Mouse (Mus musculus) hindbrain, embryonic 10.5 days (tissue): ENCODE results near the gene Nrxn1. TPM values are rescaled to one million over a fixed set of nuclear protein-coding genes. Genes with fewer than 3 reads are reported as not detected.
"Not testable (repeated sequence)": the region's sequence is repeated elsewhere in the genome, so short reads cannot be mapped to it uniquely, and the experiment has no call there.

Experiments
- DNase-seq: peaks from one replicate; pipeline ENCODE4 v3.0.0-alpha.2; 2017; ENCODE audit warnings: low spot score
- H3K27ac ChIP-seq: fragments of 300-500 bp; sonication (generic); 2 replicates; pipeline ENCODE4 v1.5.1; 2016; ENCODE audit warnings: mild to moderate bottlenecking, moderate library complexity
- H3K27me3 ChIP-seq: fragments of 300-500 bp; sonication (generic); 2 replicates; pipeline ENCODE4 v1.6.1; 2016; ENCODE audit warnings: mild to moderate bottlenecking; ENCODE audit not compliant: poor library complexity, insufficient read depth, severe bottlenecking
- H3K36me3 ChIP-seq: fragments of 300-500 bp; sonication (generic); 2 replicates; pipeline ENCODE4 v1.6.1; 2016; ENCODE audit warnings: mild to moderate bottlenecking, moderate library complexity
- H3K4me1 ChIP-seq: fragments of 300-500 bp; sonication (generic); replicated peaks from 2 replicates; pipeline ENCODE4 v1.6.1; 2016; ENCODE audit warnings: mild to moderate bottlenecking
- H3K4me3 ChIP-seq: fragments of 300-500 bp; sonication (generic); 2 replicates; pipeline ENCODE4 v1.5.1; 2016; ENCODE audit warnings: mild to moderate bottlenecking, moderate library complexity
- H3K9me3 ChIP-seq: fragments of 300-500 bp; sonication (generic); 2 replicates; pipeline ENCODE4 v1.6.1; 2016; ENCODE audit warnings: mild to moderate bottlenecking, moderate library complexity
- WGBS: fragments of 180-500 bp; shearing (Covaris S2); methylation state at CpG from one replicate; pipeline ENCODE4 v1.1.7; 2016; 5-methylcytosine and 5-hydroxymethylcytosine counted together
- polyA plus RNA-seq: library from polyadenylated mRNA; unstranded; fragments of >200 nt; fragmentation: Nextera tagmentation; extraction: Ambion mirVana; gene quantifications from 2 replicates; pipeline ENCODE4 v1.2.1, GENCODE M21; 2016

Gene Nrxn1
- polyA plus RNA-seq, 1 experiment from 2014 or later = 15.4 TPM

DNA sequence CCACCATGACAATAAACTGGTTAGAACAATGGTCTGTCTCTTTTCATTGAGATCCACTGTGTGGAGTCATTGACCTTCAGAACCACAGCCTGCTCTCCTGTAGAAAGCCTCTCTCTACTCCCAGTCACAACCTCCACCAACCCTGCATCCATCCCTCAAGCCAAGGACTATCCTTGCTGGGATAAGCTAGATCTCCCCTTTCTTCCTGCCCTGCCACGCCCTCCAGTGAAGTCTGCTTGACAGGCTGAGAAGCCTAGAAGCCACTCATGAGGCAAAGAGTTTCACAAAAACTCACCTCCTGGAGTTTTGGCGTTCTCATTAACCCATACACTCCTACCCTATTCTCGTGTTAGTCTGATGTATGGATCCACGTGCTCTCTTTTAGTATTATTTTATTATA is 821.7 kb downstream of the Nrxn1 start:
- 22% methylated on average over 4 of the region's 4 CpGs for WGBS
- no peak for DNase-seq
- no peak overlapping the region for H3K27ac ChIP-seq
- H3K27me3 ChIP-seq = no peaks in the 10 kb centered on the region
- H3K4me3 ChIP-seq = no peak overlapping the region
- no peaks in the 10 kb centered on the region for H3K4me1 ChIP-seq
- no peaks in the 10 kb centered on the region for H3K9me3 ChIP-seq
- H3K36me3 ChIP-seq = no peaks in the 10 kb centered on the region

DNA sequence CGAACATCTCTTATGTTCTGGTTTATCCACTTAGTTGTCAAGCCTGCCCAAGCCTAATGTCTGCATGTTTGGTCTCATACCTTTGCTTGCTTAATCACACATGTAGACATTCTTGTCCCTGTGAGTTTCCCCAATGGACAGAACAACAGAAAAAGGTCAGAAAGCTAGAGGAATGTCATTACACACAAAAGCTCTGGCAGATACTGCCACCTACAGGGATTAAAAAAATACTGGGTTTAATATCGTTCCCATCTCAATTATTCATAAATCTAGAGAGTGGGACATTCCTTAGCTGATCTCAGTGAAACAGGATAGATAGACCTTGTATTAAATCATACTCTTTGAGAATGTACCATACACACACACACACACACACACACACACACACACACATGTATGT is 823.7 kb downstream of the Nrxn1 start:
- no peaks in the 10 kb centered on the region for H3K27me3 ChIP-seq
- no peak overlapping the region for H3K4me3 ChIP-seq
- H3K4me1 ChIP-seq = no peaks in the 10 kb centered on the region
- no peak for DNase-seq
- no peaks in the 10 kb centered on the region for H3K9me3 ChIP-seq
- WGBS = 83% methylated on average over 2 of the region's 2 CpGs
- no peaks in the 10 kb centered on the region for H3K36me3 ChIP-seq
- H3K27ac ChIP-seq = no peak overlapping the region

GRCm38 (mm10) chr17:90253451-90254131 is 839.3 kb downstream of the Nrxn1 start:
- 67% methylated on average over 5 of the region's 5 CpGs for WGBS
- Histone ChIP-seq H3K27me3 (no peaks in the 10 kb centered on the region), H3K9me3 (no peaks in the 10 kb centered on the region), H3K36me3 (no peaks in the 10 kb centered on the region), H3K27ac (no peak overlapping the region), H3K4me1 (0 out of 2 replicates have a peak, but pooled peaks cover 8% of the 10 kb centered on the region), H3K4me3 (no peak overlapping the region)
- DNase-seq = no peak

- Histone ChIP-seq H3K4me1 (0 out of 2 replicates have a peak, but pooled peaks cover 8% of the 10 kb centered on the region), H3K36me3 (no peaks in the 10 kb centered on the region), H3K9me3 (no peaks in the 10 kb centered on the region), H3K4me3 (no peak overlapping the region), H3K27ac (no peak overlapping the region), H3K27me3 (no peaks in the 10 kb centered on the region)
- 79% methylated on average over 1 of the region's 1 CpGs for WGBS
- no peak for DNase-seq
Observed at GRCm38 (mm10) chr17:90252196-90252595, 840.7 kb downstream of the Nrxn1 start.

GRCm38 (mm10) chr17:90247071-90247849 is 845.6 kb downstream of the Nrxn1 start:
- no peak overlapping the region for H3K4me3 ChIP-seq
- WGBS = 90% methylated on average over 7 of the region's 7 CpGs
- H3K27ac ChIP-seq = no peak overlapping the region
- H3K4me1 ChIP-seq = 0 out of 2 replicates have a peak, but pooled peaks cover 3% of the 10 kb centered on the region
- no peaks in the 10 kb centered on the region for H3K36me3 ChIP-seq
- no peak for DNase-seq
- H3K27me3 ChIP-seq = no peaks in the 10 kb centered on the region
- H3K9me3 ChIP-seq = no peaks in the 10 kb centered on the region

GRCm38 (mm10) chr17:90244339-90244738 is 848.5 kb downstream of the Nrxn1 start:
- H3K9me3 ChIP-seq = no peaks in the 10 kb centered on the region
- H3K4me3 ChIP-seq = no peak overlapping the region
- no peak for DNase-seq
- no peak overlapping the region for H3K27ac ChIP-seq
- no peaks in the 10 kb centered on the region for H3K27me3 ChIP-seq
- 52% methylated on average over 2 of the region's 2 CpGs for WGBS
- no peaks in the 10 kb centered on the region for H3K36me3 ChIP-seq
- no peaks in the 10 kb centered on the region for H3K4me1 ChIP-seq

GRCm38 (mm10) chr17:90238964-90239363 is 853.9 kb downstream of the Nrxn1 start:
- no peak overlapping the region for H3K27ac ChIP-seq
- no peak overlapping the region for H3K4me3 ChIP-seq
- no peaks in the 10 kb centered on the region for H3K9me3 ChIP-seq
- no peaks in the 10 kb centered on the region for H3K36me3 ChIP-seq
- DNase-seq = no peak
- H3K4me1 ChIP-seq = no peaks in the 10 kb centered on the region
- WGBS = 85% methylated on average over 3 of the region's 3 CpGs
- no peaks in the 10 kb centered on the region for H3K27me3 ChIP-seq

DNA sequence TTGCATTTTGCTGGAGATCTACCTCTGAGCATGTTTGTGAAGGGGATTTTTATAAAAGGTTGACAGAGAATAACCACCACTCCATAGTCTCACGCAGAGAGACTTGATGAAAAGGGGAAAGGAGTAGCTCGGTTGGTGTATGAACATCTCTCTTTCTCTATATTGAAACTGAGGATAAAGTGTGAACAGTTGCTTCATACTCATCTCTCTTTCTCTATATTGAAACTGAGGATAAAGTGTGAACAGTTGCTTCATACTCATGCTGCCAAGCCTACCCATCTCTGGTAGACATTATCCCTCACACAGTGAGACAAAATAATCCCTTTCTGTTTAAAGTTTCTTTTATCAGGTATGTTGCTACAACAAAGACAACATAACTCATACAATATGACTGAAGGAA is 854.4 kb downstream of the Nrxn1 start:
- H3K27ac ChIP-seq = no peak overlapping the region
- no peaks in the 10 kb centered on the region for H3K9me3 ChIP-seq
- H3K36me3 ChIP-seq = no peaks in the 10 kb centered on the region
- H3K27me3 ChIP-seq = no peaks in the 10 kb centered on the region
- no peak for DNase-seq
- H3K4me3 ChIP-seq = no peak overlapping the region
- WGBS = 87% methylated on average over 2 of the region's 2 CpGs
- H3K4me1 ChIP-seq = no peaks in the 10 kb centered on the region

DNA sequence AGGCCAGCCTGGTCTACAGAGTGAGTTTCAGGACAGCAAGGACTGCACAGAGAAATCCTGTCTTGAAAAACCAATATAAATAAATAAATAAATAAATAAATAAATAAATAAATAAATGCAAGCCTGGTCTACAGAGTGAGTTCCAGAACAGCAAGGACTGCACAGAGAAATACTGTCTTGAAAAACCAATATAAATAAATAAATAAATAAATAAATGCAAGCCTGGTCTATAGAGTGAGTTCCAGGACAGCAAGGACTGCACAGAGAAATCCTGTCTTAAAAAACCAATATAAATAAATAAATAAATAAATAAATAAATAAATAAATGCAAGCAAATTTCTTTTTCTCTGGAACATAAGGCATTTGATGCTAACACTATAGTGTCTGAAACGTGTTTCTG is 857.2 kb downstream of the Nrxn1 start:
- not testable (repeated sequence) for H3K4me1 ChIP-seq, H3K4me3 ChIP-seq, DNase-seq, H3K9me3 ChIP-seq, H3K36me3 ChIP-seq, H3K27ac ChIP-seq, H3K27me3 ChIP-seq
- WGBS = 90% methylated on average over 1 of the region's 1 CpGs

DNA sequence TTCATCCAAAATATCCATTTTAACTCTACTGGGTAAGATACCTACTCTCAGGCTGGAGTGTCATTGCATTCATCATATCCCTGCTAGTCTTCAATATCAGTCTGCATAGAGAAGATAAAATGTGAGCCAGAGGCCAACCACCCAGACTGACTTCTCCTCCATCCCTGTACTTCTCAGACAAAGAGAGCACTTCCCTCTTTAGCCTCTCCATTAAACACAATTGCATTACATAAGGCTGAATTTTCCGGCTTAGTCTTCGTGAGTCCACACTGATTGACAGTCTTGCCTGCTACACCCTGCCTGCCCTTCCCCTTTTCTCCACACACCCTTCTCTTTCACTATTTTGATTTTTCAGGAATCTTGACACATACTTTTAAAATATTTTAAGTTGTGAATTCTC is 858.1 kb downstream of the Nrxn1 start:
- H3K4me3 ChIP-seq = no peak overlapping the region
- no peaks in the 10 kb centered on the region for H3K36me3 ChIP-seq
- no peaks in the 10 kb centered on the region for H3K4me1 ChIP-seq
- WGBS = 73% methylated on average over 2 of the region's 2 CpGs
- no peaks in the 10 kb centered on the region for H3K9me3 ChIP-seq
- H3K27ac ChIP-seq = no peak overlapping the region
- no peaks in the 10 kb centered on the region for H3K27me3 ChIP-seq
- no peak for DNase-seq

GRCm38 (mm10) chr17:90208547-90208946 is 884.3 kb downstream of the Nrxn1 start:
- no peaks in the 10 kb centered on the region for H3K27me3 ChIP-seq
- H3K27ac ChIP-seq = no peak overlapping the region
- no peak for DNase-seq
- 0 out of 2 replicates have a peak, but pooled peaks cover 5% of the 10 kb centered on the region for H3K4me1 ChIP-seq
- no peak overlapping the region for H3K4me3 ChIP-seq
- H3K36me3 ChIP-seq = no peaks in the 10 kb centered on the region
- no peaks in the 10 kb centered on the region for H3K9me3 ChIP-seq

DNA sequence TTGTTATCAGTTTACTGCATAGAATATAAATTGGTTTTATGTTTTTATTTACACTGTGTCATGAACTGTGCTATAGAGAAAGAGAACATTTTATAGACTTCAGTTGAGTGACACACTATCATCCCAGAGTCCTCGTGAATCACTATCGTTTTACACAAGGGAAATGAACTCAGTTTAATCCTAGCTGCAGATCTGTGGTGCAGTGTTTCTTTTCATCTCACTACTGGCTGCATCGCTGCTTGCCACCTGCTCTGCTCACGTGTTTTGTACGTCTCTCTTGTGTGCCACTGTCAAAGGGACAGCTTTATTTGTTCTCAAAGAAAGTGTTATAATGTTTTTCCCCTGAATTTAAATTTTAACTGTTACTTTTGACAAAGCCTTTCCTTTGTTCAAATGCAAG is 885.3 kb downstream of the Nrxn1 start:
- H3K4me1 ChIP-seq = 0 out of 2 replicates have a peak, but pooled peaks cover 5% of the 10 kb centered on the region
- WGBS = 53% methylated on average over 5 of the region's 5 CpGs
- no peaks in the 10 kb centered on the region for H3K36me3 ChIP-seq
- no peak overlapping the region for H3K4me3 ChIP-seq
- H3K27me3 ChIP-seq = no peaks in the 10 kb centered on the region
- H3K9me3 ChIP-seq = no peaks in the 10 kb centered on the region
- DNase-seq = no peak
- no peak overlapping the region for H3K27ac ChIP-seq

GRCm38 (mm10) chr17:90203993-90204392 is 888.9 kb downstream of the Nrxn1 start:
- Histone ChIP-seq H3K36me3 (no peaks in the 10 kb centered on the region), H3K27ac (no peak overlapping the region), H3K4me1 (0 out of 2 replicates have a peak, but pooled peaks cover 5% of the 10 kb centered on the region), H3K27me3 (no peaks in the 10 kb centered on the region), H3K9me3 (no peaks in the 10 kb centered on the region), H3K4me3 (no peak overlapping the region)
- DNase-seq = no peak
